Mouse (Mus musculus) lung, postnatal 0 days (tissue): Measurements from ENCODE around the gene Mterf4. TPM values are rescaled to one million over a fixed set of nuclear protein-coding genes. Genes with fewer than 3 reads are reported as not detected.

Experiments
- ATAC-seq: fragments of 200-750 bp; cut with Nextera tagmentation; 2 replicates; pipeline ENCODE4 v1.8.0; 2017; ENCODE audit warnings: moderate library complexity
- DNase-seq: peaks from one replicate; pipeline ENCODE4 v3.0.0-alpha.2; 2016; ENCODE audit warnings: low spot score
- H3K27ac ChIP-seq: fragments of 300-500 bp; sonication (generic); 2 replicates; pipeline ENCODE4 v1.5.1; 2014; ENCODE audit warnings: antibody characterized with exemption, mild to moderate bottlenecking, low read length, mixed read lengths
- H3K27me3 ChIP-seq: fragments of 300-500 bp; sonication (generic); replicated peaks from 2 replicates; pipeline ENCODE4 v1.6.1; 2014; ENCODE audit warnings: low read length, mixed read lengths; ENCODE audit not compliant: insufficient read depth
- H3K36me3 ChIP-seq: fragments of 300-500 bp; sonication (generic); 2 replicates; pipeline ENCODE4 v1.6.1; 2014; ENCODE audit warnings: low read length, mixed read lengths; ENCODE audit not compliant: insufficient read depth
- H3K4me1 ChIP-seq: fragments of 300-500 bp; sonication (generic); 2 replicates; pipeline ENCODE4 v1.6.1; 2014; ENCODE audit warnings: antibody characterized with exemption, low read depth, low read length, mixed read lengths; ENCODE audit not compliant: insufficient read depth
- H3K4me2 ChIP-seq: fragments of 300-500 bp; sonication (generic); replicated peaks from 2 replicates; pipeline ENCODE4 v1.6.1; 2014; ENCODE audit warnings: low read depth, mild to moderate bottlenecking, low read length, moderate library complexity, mixed read lengths
- H3K4me3 ChIP-seq: fragments of 300-500 bp; sonication (generic); 2 replicates; pipeline ENCODE4 v1.5.1; 2014; ENCODE audit warnings: low read depth, low read length
- H3K9ac ChIP-seq: fragments of 300-500 bp; sonication (generic); replicated peaks from 2 replicates; pipeline ENCODE4 v1.6.1; 2014; ENCODE audit warnings: low read depth, mild to moderate bottlenecking
- H3K9me3 ChIP-seq: fragments of 300-500 bp; sonication (generic); 2 replicates; pipeline ENCODE4 v1.6.1; 2016; ENCODE audit warnings: low read length, mixed read lengths
- CTCF ChIP-seq: IDR thresholded peaks from 2 replicates; pipeline ENCODE4 v1.5.1; 2016; ENCODE audit warnings: antibody characterized with exemption, mild to moderate bottlenecking
- EP300 ChIP-seq: IDR thresholded peaks from 2 replicates; pipeline ENCODE4 v1.6.1; 2016; ENCODE audit warnings: antibody characterized with exemption, mild to moderate bottlenecking, control low read depth
- WGBS: fragments of 180-500 bp; shearing (Covaris S2); extraction: QIAGEN DNeasy Blood & Tissue Kit; methylation state at CpG from one replicate; pipeline ENCODE4 v1.1.7; 2014; 5-methylcytosine and 5-hydroxymethylcytosine counted together
- polyA plus RNA-seq: library from polyadenylated mRNA; unstranded; fragments of >200 nt; fragmentation: Nextera tagmentation; extraction: Ambion mirVana; gene quantifications from 2 replicates; pipeline ENCODE4 v1.2.1, GENCODE M21; 2015

Gene Mterf4
- polyA plus RNA-seq, 1 experiment from 2014 or later: 18.9 TPM

GRCm38 (mm10) chr1:93292006-93292405 is 13.7 kb downstream of the Mterf4 start:
- DNase-seq: no peak
- Histone ChIP-seq H3K9ac (no peak overlapping the region), H3K36me3 (no peaks in the 10 kb centered on the region; the same call in 1 of the 2 replicates), H3K9me3 (no peaks in the 10 kb centered on the region), H3K27ac (no peak overlapping the region), H3K4me3 (no peak overlapping the region), H3K4me1 (no peaks in the 10 kb centered on the region), H3K27me3 (no peaks in the 10 kb centered on the region), H3K4me2 (no peak overlapping the region)
- ATAC-seq: no peak
- 77% methylated on average over 8 of the region's 8 CpGs for WGBS
- no peak for TF ChIP-seq CTCF
- no peak for TF ChIP-seq EP300

- no peak overlapping the region for H3K4me2 ChIP-seq
- DNase-seq (no peak), ATAC-seq (no peak)
- H3K36me3 ChIP-seq: no peaks in the 10 kb centered on the region; the same call in 1 of the 2 replicates
- H3K27ac ChIP-seq: no peak overlapping the region
- TF ChIP-seq EP300: no peak
- no peak for TF ChIP-seq CTCF
- WGBS: 96% methylated on average over 1 of the region's 1 CpGs
- H3K27me3 ChIP-seq: no peaks in the 10 kb centered on the region
- no peaks in the 10 kb centered on the region for H3K4me1 ChIP-seq
- no peak overlapping the region for H3K9ac ChIP-seq
- H3K9me3 ChIP-seq: no peaks in the 10 kb centered on the region
- H3K4me3 ChIP-seq: no peak overlapping the region
These were observed 14.1 kb downstream of the Mterf4 start for GRCm38 (mm10) chr1:93291591-93291990.

GRCm38 (mm10) chr1:93290956-93291355 is 14.8 kb downstream of the Mterf4 start:
- 63% methylated on average over 4 of the region's 4 CpGs for WGBS
- TF ChIP-seq EP300: no peak
- no peak for TF ChIP-seq CTCF
- Histone ChIP-seq H3K4me2 (no peak overlapping the region), H3K4me3 (no peak overlapping the region), H3K27ac (no peak overlapping the region), H3K36me3 (peaks cover under 1% of the 10 kb centered on the region; the same call in 1 of the 2 replicates), H3K27me3 (no peaks in the 10 kb centered on the region), H3K9me3 (no peaks in the 10 kb centered on the region), H3K4me1 (no peaks in the 10 kb centered on the region), H3K9ac (no peak overlapping the region)
- DNase-seq (no peak), ATAC-seq (no peak)

- Histone ChIP-seq H3K4me3 (no peak overlapping the region), H3K4me1 (no peaks in the 10 kb centered on the region), H3K4me2 (no peak overlapping the region), H3K9ac (no peak overlapping the region), H3K27ac (no peak overlapping the region), H3K36me3 (peaks cover 8% of the 10 kb centered on the region; the same call in 1 of the 2 replicates), H3K27me3 (no peaks in the 10 kb centered on the region), H3K9me3 (no peaks in the 10 kb centered on the region)
- no peak for ATAC-seq
- 38% methylated on average over 3 of the region's 3 CpGs for WGBS
- TF ChIP-seq EP300 (no peak), CTCF (no peak)
- DNase-seq: peak; percentile 13
These were observed 16.0 kb downstream of the Mterf4 start for GRCm38 (mm10) chr1:93289678-93290214.

- 60% methylated on average over 7 of the region's 7 CpGs for WGBS
- Histone ChIP-seq H3K9me3 (no peaks in the 10 kb centered on the region), H3K27me3 (no peaks in the 10 kb centered on the region), H3K4me1 (no peaks in the 10 kb centered on the region), H3K4me2 (no peak overlapping the region), H3K4me3 (no peak overlapping the region), H3K27ac (no peak overlapping the region), H3K36me3 (no peaks in the 10 kb centered on the region), H3K9ac (no peak overlapping the region)
- TF ChIP-seq EP300 (no peak), CTCF (no peak)
- no peak for ATAC-seq
- no peak for DNase-seq
These were observed 28.7 kb downstream of the Mterf4 start for GRCm38 (mm10) chr1:93277041-93277440.

- TF ChIP-seq CTCF: no peak
- TF ChIP-seq EP300: no peak
- 66% methylated on average over 6 of the region's 6 CpGs for WGBS
- no peaks in the 10 kb centered on the region for H3K27me3 ChIP-seq
- no peak overlapping the region for H3K4me2 ChIP-seq
- DNase-seq (no peak), ATAC-seq (no peak)
- H3K27ac ChIP-seq: no peak overlapping the region
- H3K36me3 ChIP-seq: no peaks in the 10 kb centered on the region
- H3K4me3 ChIP-seq: no peak overlapping the region
- H3K9ac ChIP-seq: no peak overlapping the region
- H3K9me3 ChIP-seq: no peaks in the 10 kb centered on the region
- H3K4me1 ChIP-seq: no peaks in the 10 kb centered on the region
These were observed 30.2 kb downstream of the Mterf4 start for GRCm38 (mm10) chr1:93275561-93275960.

- peak; percentile 26; the same call in 1 of the 2 replicates for ATAC-seq
- Histone ChIP-seq H3K9ac (no peak overlapping the region), H3K4me1 (no peaks in the 10 kb centered on the region), H3K4me3 (no peak overlapping the region), H3K9me3 (no peaks in the 10 kb centered on the region), H3K4me2 (no peak overlapping the region), H3K27me3 (no peaks in the 10 kb centered on the region), H3K36me3 (no peaks in the 10 kb centered on the region), H3K27ac (no peak overlapping the region)
- 3% methylated on average over 15 of the region's 16 CpGs for WGBS
- peak; percentile 54 for DNase-seq
- TF ChIP-seq CTCF: no peak
- no peak for TF ChIP-seq EP300
These were observed 33.3 kb downstream of the Mterf4 start for GRCm38 (mm10) chr1:93272409-93272821.
